Mouse (Mus musculus) CH12.LX (cell line): ENCODE results near the gene Pou1f1. TPM values are rescaled to one million over a fixed set of nuclear protein-coding genes. Genes with fewer than 3 reads are reported as not detected.

Experiments used
- DNase-seq: peaks from one replicate; pipeline ENCODE4 v3.0.0-alpha.2; 2013; ENCODE audit errors: extremely low read depth
- H3K27ac ChIP-seq: 2 replicates; pipeline ENCODE4 v1.5.1; 2012; ENCODE audit warnings: low read depth, mild to moderate bottlenecking, control low read depth, moderate library complexity; ENCODE audit not compliant: insufficient read depth
- H3K27me3 ChIP-seq: replicated peaks from 2 replicates; pipeline ENCODE3; 2012; ENCODE audit warnings: inconsistent platforms
- H3K36me3 ChIP-seq, 2 experiments: replicated peaks in 1 of 2; 2 replicates each; pipeline versions ENCODE3 to v1.6.1; 2012; ENCODE audit warnings: inconsistent platforms in 1 of 2, low read length in 1 of 2, mild to moderate bottlenecking in 1 of 2, mixed read lengths in 1 of 2, moderate library complexity in 1 of 2; ENCODE audit not compliant: control insufficient read depth in 1 of 2, insufficient read depth in 1 of 2
- H3K4me1 ChIP-seq, 2 experiments: 2 replicates each; pipeline ENCODE4 v1.6.1; 2012; ENCODE audit warnings: inconsistent platforms in 1 of 2, moderate library complexity in 1 of 2; ENCODE audit not compliant: insufficient read depth in 2 of 2, control insufficient read depth in 1 of 2
- H3K4me2 ChIP-seq: 2 replicates; pipeline ENCODE4 v1.6.1; 2012; ENCODE audit warnings: low read depth, mild to moderate bottlenecking, control low read depth; ENCODE audit not compliant: poor library complexity, insufficient read depth, severe bottlenecking
- H3K4me3 ChIP-seq, 3 experiments: fragments of 150-350 bp in 1 of 3; sonication (generic) in 1 of 3; replicated peaks in 1 of 3; 2 replicates each; pipeline versions ENCODE3 to v1.5.1; 2011 to 2012; ENCODE audit warnings: low read depth in 2 of 3, low read length in 2 of 3, mild to moderate bottlenecking in 2 of 3, moderate library complexity in 2 of 3, control low read depth in 1 of 3, improper control_type of control experiment in 1 of 3, inconsistent platforms in 1 of 3, mixed read lengths in 1 of 3; ENCODE audit not compliant: poor library complexity in 1 of 3
- H3K79me2 ChIP-seq: replicated peaks from 2 replicates; pipeline ENCODE4 v1.6.1; 2012; ENCODE audit warnings: mild to moderate bottlenecking, moderate library complexity; ENCODE audit not compliant: control insufficient read depth, poor library complexity, insufficient read depth, severe bottlenecking; ENCODE audit errors: extremely low read depth
- H3K9ac ChIP-seq: 2 replicates; pipeline ENCODE4 v1.6.1; 2012; ENCODE audit warnings: low read depth, mild to moderate bottlenecking, control low read depth, moderate library complexity; ENCODE audit not compliant: insufficient read depth
- H3K9me3 ChIP-seq: replicated peaks from 2 replicates; pipeline ENCODE3; 2012; ENCODE audit warnings: low read length, inconsistent platforms, mixed read lengths
- BHLHE40 ChIP-seq: IDR thresholded peaks from 2 replicates; pipeline ENCODE4 v1.6.1; 2011; ENCODE audit warnings: mild to moderate bottlenecking, low read depth, low read length, improper control_type of control experiment
- CHD1 ChIP-seq: IDR thresholded peaks from 2 replicates; pipeline ENCODE4 v1.6.1; 2012; ENCODE audit warnings: low read depth, low read length, improper control_type of control experiment, inconsistent platforms
- CTCF ChIP-seq, 2 experiments: IDR thresholded peaks in 1 of 2; conservative IDR thresholded peaks in 1 of 2; 2 replicates each; pipeline ENCODE4 v1.5.1; 2011 to 2012; ENCODE audit warnings: low read depth in 2 of 2, low read length in 2 of 2, improper control_type of control experiment in 1 of 2, inconsistent platforms in 1 of 2, mild to moderate bottlenecking in 1 of 2, moderate library complexity in 1 of 2
- E2F4 ChIP-seq: IDR thresholded peaks from 2 replicates; pipeline ENCODE4 v1.6.1; 2011; ENCODE audit warnings: low read depth, low read length, improper control_type of control experiment; ENCODE audit not compliant: insufficient replicate concordance
- ELF1 ChIP-seq: IDR thresholded peaks from 2 replicates; pipeline ENCODE4 v1.6.1; 2014; ENCODE audit warnings: low read depth, mild to moderate bottlenecking, inconsistent platforms, low read length, improper control_type of control experiment
- HCFC1 ChIP-seq: IDR thresholded peaks from 2 replicates; pipeline ENCODE4 v1.6.1; 2012; ENCODE audit warnings: low read depth, mild to moderate bottlenecking, inconsistent platforms, low read length, improper control_type of control experiment
- IRF4 ChIP-seq: IDR thresholded peaks from 2 replicates; pipeline ENCODE4 v1.6.1; 2014; ENCODE audit warnings: low read depth, mild to moderate bottlenecking, inconsistent platforms, low read length, improper control_type of control experiment
- JUN ChIP-seq: IDR thresholded peaks from 2 replicates; pipeline ENCODE4 v1.6.1; 2011; ENCODE audit warnings: low read depth, mild to moderate bottlenecking, low read length, improper control_type of control experiment, moderate library complexity; ENCODE audit not compliant: insufficient read depth
- JUND ChIP-seq: conservative IDR thresholded peaks from 2 replicates; pipeline ENCODE4 v1.6.1; 2011; ENCODE audit warnings: low read depth, low read length, improper control_type of control experiment
- KAT2A ChIP-seq: IDR thresholded peaks from 2 replicates; pipeline ENCODE4 v1.6.1; 2012; ENCODE audit warnings: low read length, improper control_type of control experiment, inconsistent platforms; ENCODE audit not compliant: insufficient replicate concordance
- MAFK ChIP-seq: IDR thresholded peaks from 2 replicates; pipeline ENCODE4 v1.6.1; 2011; ENCODE audit warnings: low read length, improper control_type of control experiment; ENCODE audit not compliant: insufficient replicate concordance
- MAZ ChIP-seq: IDR thresholded peaks from 2 replicates; pipeline ENCODE4 v1.6.1; 2012; ENCODE audit warnings: low read depth, mild to moderate bottlenecking, inconsistent platforms, low read length, improper control_type of control experiment, moderate library complexity
- MEF2A ChIP-seq: IDR thresholded peaks from 2 replicates; pipeline ENCODE4 v1.6.1; 2014; ENCODE audit warnings: low read depth, mild to moderate bottlenecking, inconsistent platforms, low read length, improper control_type of control experiment, borderline replicate concordance
- MXI1 ChIP-seq: IDR thresholded peaks from 2 replicates; pipeline ENCODE4 v1.6.1; 2011; ENCODE audit warnings: mild to moderate bottlenecking, low read depth, low read length, improper control_type of control experiment
- PAX5 ChIP-seq: IDR thresholded peaks from 2 replicates; pipeline ENCODE4 v1.6.1; 2012; ENCODE audit warnings: low read length, inconsistent platforms, mixed read lengths
- POLR2A ChIP-seq: IDR thresholded peaks from 2 replicates; pipeline ENCODE4 v1.6.1; 2011; ENCODE audit warnings: low read depth, mild to moderate bottlenecking, improper control_type of control experiment, low read length
- POLR2AphosphoS2 ChIP-seq: IDR thresholded peaks from 2 replicates; pipeline ENCODE4 v1.6.1; 2011; ENCODE audit warnings: low read depth, low read length, improper control_type of control experiment
- RAD21 ChIP-seq: IDR thresholded peaks from 2 replicates; pipeline ENCODE4 v1.6.1; 2011; ENCODE audit warnings: low read depth, mild to moderate bottlenecking, low read length, improper control_type of control experiment, moderate library complexity
- RCOR1 ChIP-seq: conservative IDR thresholded peaks from 2 replicates; pipeline ENCODE4 v1.6.1; 2012; ENCODE audit warnings: low read depth, mild to moderate bottlenecking, inconsistent platforms, low read length, improper control_type of control experiment
- SMC3 ChIP-seq: IDR thresholded peaks from 2 replicates; pipeline ENCODE4 v1.6.1; 2011; ENCODE audit warnings: low read depth, low read length, improper control_type of control experiment
- TCF12 ChIP-seq: IDR thresholded peaks from 2 replicates; pipeline ENCODE4 v1.6.1; 2014; ENCODE audit warnings: low read depth, mild to moderate bottlenecking, inconsistent platforms, low read length, improper control_type of control experiment
- USF1 ChIP-seq: IDR thresholded peaks from 2 replicates; pipeline ENCODE4 v1.6.1; 2014; ENCODE audit warnings: low read depth, mild to moderate bottlenecking, inconsistent platforms, low read length, improper control_type of control experiment
- USF2 ChIP-seq: conservative IDR thresholded peaks from 2 replicates; pipeline ENCODE4 v1.6.1; 2011; ENCODE audit warnings: low read depth, low read length, improper control_type of control experiment
- ZC3H11A ChIP-seq: IDR thresholded peaks from 2 replicates; pipeline ENCODE4 v1.6.1; 2012; ENCODE audit warnings: low read depth, mild to moderate bottlenecking, inconsistent platforms, low read length, improper control_type of control experiment
- ZKSCAN1 ChIP-seq: IDR thresholded peaks from 2 replicates; pipeline ENCODE4 v1.6.1; 2012; ENCODE audit warnings: low read depth, inconsistent platforms, low read length, improper control_type of control experiment, borderline replicate concordance
- ZNF384 ChIP-seq: IDR thresholded peaks from 2 replicates; pipeline ENCODE4 v1.6.1; 2012; ENCODE audit warnings: low read depth, low read length, improper control_type of control experiment, inconsistent platforms
- dilution Hi-C: fragments of 300-500 bp; cut with MboI; formaldehyde crosslinking; loops from 2 replicates; pipeline ENCODE4 v1.14.3; 2020; ENCODE audit warnings: low sequenced_read_pairs; ENCODE audit not compliant: extremely low pct_unique_long_range_greater_than_20kb, extremely low pct_ligation_motif_present
- in situ Hi-C: fragments of 300-500 bp; cut with MboI; formaldehyde crosslinking; loops from 3 replicates; pipeline ENCODE4 v1.14.3; 2019; ENCODE audit warnings: low sequenced_read_pairs, low pct_ligation_motif_present, low pct_unique_long_range_greater_than_20kb, mixed read lengths
- polyA plus RNA-seq: library from polyadenylated mRNA; unstranded; fragments of >175 nt; gene quantifications from 2 replicates; pipeline ENCODE4 v1.2.1, GENCODE M21; 2012; ENCODE audit warnings: low read depth; ENCODE audit not compliant: insufficient read length
- total RNA-seq, 2 experiments: library from RNA; depleted of rRNA; stranded (reverse); fragments of 300-350 nt in 1 of 2; fragments of >200 nt in 1 of 2; gene quantifications; 2 replicates each; pipeline ENCODE4 v1.2.3; 2012 to 2014

Gene Pou1f1
- total RNA-seq (2012; rRNA removed) (not detected in 2 replicates), total RNA-seq (2014; rRNA removed) (not detected in 2 replicates), polyA plus RNA-seq (not detected in 2 replicates)

DNA sequence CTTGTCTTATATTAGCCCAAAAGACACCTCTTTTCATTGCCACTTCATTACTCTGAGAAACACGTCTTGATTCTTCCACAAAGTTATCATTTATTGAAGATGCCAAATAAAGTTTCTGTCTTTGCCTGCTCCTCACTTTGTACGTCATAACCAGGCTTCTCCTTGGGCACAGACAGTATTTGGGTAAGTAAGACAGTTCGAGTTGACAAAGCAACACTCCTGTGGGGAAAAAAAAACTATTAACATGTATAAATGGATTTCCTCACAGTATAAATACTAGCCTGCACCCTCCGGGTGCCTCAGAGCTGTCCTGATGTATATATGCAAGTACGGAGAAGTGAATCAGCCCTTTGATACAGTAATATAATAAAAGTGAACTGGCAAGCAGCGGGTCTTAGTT lies at the start of gene Pou1f1:
TSS of gene Pou1f1 (plus strand) at position 301 of the 400 bp plus-strand sequence.
- Histone ChIP-seq H3K4me2 (no peak within 1 kb of the TSS), H3K36me3 (no peaks in the 10 kb centered on the region)
- no peak for TF ChIP-seq BHLHE40
- no peak for TF ChIP-seq RCOR1
- TF ChIP-seq CTCF (conservative IDR thresholded peaks at IDR 0.05 in 1 of 2, IDR thresholded peaks at IDR 0.05 in 1 of 2; ENCODE audit: low read depth in 2 of 2, low read length in 2 of 2) = no peak
- TF ChIP-seq POLR2AphosphoS2 = no peak
- TF ChIP-seq KAT2A = no peak
- no peak for TF ChIP-seq MAFK
- TF ChIP-seq CHD1 = no peak
- no peak for TF ChIP-seq JUND
- TF ChIP-seq, all 38 proteins: peak for 0
- no peak for DNase-seq
- Histone ChIP-seq H3K79me2 (no peaks in the 10 kb centered on the region), H3K9ac (no peak within 1 kb of the TSS), H3K27ac (no peak within 1 kb of the TSS), H3K27me3 (no peaks in the 10 kb centered on the region), H3K9me3 (no peaks in the 10 kb centered on the region), H3K4me1 (no peaks in the 10 kb centered on the region), H3K4me3 (no peak within 1 kb of the TSS)
- dilution Hi-C loops = no loop called here
- in situ Hi-C loops = no loop called here

DNA sequence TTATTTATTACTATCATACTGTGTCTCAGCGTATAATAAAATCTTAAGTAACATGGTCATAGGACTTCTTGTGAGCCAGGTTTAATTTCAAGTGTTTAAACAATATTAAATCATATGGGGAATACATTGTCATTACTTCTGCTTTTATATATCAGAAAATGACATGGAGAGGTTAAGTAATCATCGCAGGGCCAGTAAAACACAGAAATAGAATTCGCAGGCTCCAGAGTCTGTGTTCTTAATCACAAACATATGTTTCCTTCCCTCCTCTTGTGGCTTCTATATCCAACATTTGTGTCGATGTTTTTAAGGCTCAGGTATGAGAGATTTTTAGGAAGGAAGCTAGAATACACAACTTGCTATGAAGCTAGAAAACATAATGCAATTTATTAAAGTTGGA lies 49.7 kb upstream of the Pou1f1 start:
- H3K4me2 ChIP-seq = no peak overlapping the region
- in situ Hi-C loops (no loop called here), dilution Hi-C loops (no loop called here)
- no peaks in the 10 kb centered on the region for H3K27me3 ChIP-seq
- H3K79me2 ChIP-seq = no peaks in the 10 kb centered on the region
- DNase-seq = no peak
- no peak overlapping the region for H3K4me3 ChIP-seq
- no peaks in the 10 kb centered on the region for H3K36me3 ChIP-seq
- TF ChIP-seq ZNF384 = no peak
- TF ChIP-seq HCFC1 = no peak
- TF ChIP-seq MAZ = no peak
- no peak for TF ChIP-seq POLR2AphosphoS2
- TF ChIP-seq E2F4 = no peak
- no peak for TF ChIP-seq TCF12
- H3K27ac ChIP-seq = no peak overlapping the region
- H3K9ac ChIP-seq = no peak overlapping the region
- H3K4me1 ChIP-seq = 0 out of 4 replicates have a peak, but pooled peaks cover 0 to 7% of the 10 kb centered on the region in 2 experiments
- peaks cover 3% of the 10 kb centered on the region for H3K9me3 ChIP-seq

DNA sequence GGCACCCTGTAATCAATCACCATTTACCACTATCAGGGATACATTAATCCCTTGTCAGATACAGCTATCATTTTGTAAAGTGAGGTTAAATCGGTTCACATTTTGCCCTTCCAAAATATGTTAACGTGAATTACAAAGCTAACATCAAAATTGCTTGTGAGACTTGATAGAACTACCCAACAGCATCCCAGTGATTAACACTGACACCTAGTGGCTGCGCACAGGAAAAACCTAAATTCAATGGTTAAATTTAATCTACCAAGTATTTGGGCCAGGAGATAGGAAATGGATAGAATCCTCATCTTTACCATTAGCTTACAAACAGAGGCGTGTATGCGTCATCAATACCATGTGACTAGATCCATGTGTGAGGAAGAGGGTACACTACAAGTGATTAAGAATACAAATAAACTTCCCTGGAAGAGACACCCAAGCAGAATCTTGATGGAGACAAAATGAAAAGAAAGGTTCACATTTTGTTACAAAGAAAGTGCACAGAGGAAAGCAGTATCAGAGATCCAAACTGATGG lies 47.8 kb upstream of the Pou1f1 start:
- no peaks in the 10 kb centered on the region for H3K27me3 ChIP-seq
- dilution Hi-C loops (no loop called here), in situ Hi-C loops (no loop called here)
- no peaks in the 10 kb centered on the region for H3K79me2 ChIP-seq
- no peak overlapping the region for H3K9ac ChIP-seq
- H3K4me3 ChIP-seq = no peak overlapping the region
- DNase-seq = peak; percentile 46
- no peak overlapping the region for H3K27ac ChIP-seq
- H3K9me3 ChIP-seq = peaks cover 3% of the 10 kb centered on the region
- H3K4me2 ChIP-seq = no peak overlapping the region
- H3K4me1 ChIP-seq = 0 out of 4 replicates have a peak, but pooled peaks cover 0 to 7% of the 10 kb centered on the region in 2 experiments
- H3K36me3 ChIP-seq = no peaks in the 10 kb centered on the region
- TF ChIP-seq JUN (no peak), MAZ (no peak), ZC3H11A (peak; percentile 49), MAFK (no peak), CHD1 (no peak), BHLHE40 (no peak), USF2 (no peak), MXI1 (no peak), CTCF (conservative IDR thresholded peaks at IDR 0.05 in 1 of 2, IDR thresholded peaks at IDR 0.05 in 1 of 2; ENCODE audit: low read depth in 2 of 2, low read length in 2 of 2) (peak; percentile 61 to 91; a peak in 3 of 4 replicates), SMC3 (peak; percentile 89), USF1 (no peak), RAD21 (peak; percentile 90), ELF1 (no peak), PAX5 (no peak), ZKSCAN1 (no peak), POLR2A (no peak), HCFC1 (no peak), IRF4 (no peak), MEF2A (no peak)
